Mouse (Mus musculus) heart, embryonic 12.5 days (tissue): ENCODE measurements around the gene Man2a1. TPM values are rescaled to one million over a fixed set of nuclear protein-coding genes. Genes with fewer than 3 reads are reported as not detected.
A peak's percentile ranks its signal among the peaks of the same experiment; 100 is the strongest.

ENCODE experiments used
- ATAC-seq: fragments of 200-750 bp; cut with Nextera tagmentation; 2 replicates; pipeline ENCODE4 v1.8.0; 2017; ENCODE audit warnings: moderate TSS enrichment, moderate library complexity; ENCODE audit not compliant: insufficient number of reproducible peaks, low FRiP score
- H3K27ac ChIP-seq: fragments of 300-500 bp; sonication (generic); 2 replicates; pipeline ENCODE4 v1.5.1; 2016; ENCODE audit warnings: mild to moderate bottlenecking, moderate library complexity; ENCODE audit not compliant: poor library complexity, severe bottlenecking
- H3K27me3 ChIP-seq: fragments of 300-500 bp; sonication (generic); replicated peaks from 2 replicates; pipeline ENCODE4 v1.6.1; 2016; ENCODE audit warnings: mild to moderate bottlenecking, moderate library complexity
- H3K36me3 ChIP-seq: fragments of 300-500 bp; sonication (generic); 2 replicates; pipeline ENCODE4 v1.6.1; 2016; ENCODE audit warnings: mild to moderate bottlenecking, moderate library complexity
- H3K4me1 ChIP-seq: fragments of 300-500 bp; sonication (generic); replicated peaks from 2 replicates; pipeline ENCODE4 v1.6.1; 2016; ENCODE audit warnings: mild to moderate bottlenecking
- H3K4me2 ChIP-seq: fragments of 300-500 bp; sonication (generic); 2 replicates; pipeline ENCODE4 v1.6.1; 2016; ENCODE audit warnings: mild to moderate bottlenecking, moderate library complexity
- H3K4me3 ChIP-seq: fragments of 300-500 bp; sonication (generic); 2 replicates; pipeline ENCODE4 v1.5.1; 2016; ENCODE audit warnings: mild to moderate bottlenecking
- H3K9ac ChIP-seq: fragments of 300-500 bp; sonication (generic); 2 replicates; pipeline ENCODE4 v1.6.1; 2016; ENCODE audit warnings: mild to moderate bottlenecking, moderate library complexity
- H3K9me3 ChIP-seq: fragments of 300-500 bp; sonication (generic); replicated peaks from 2 replicates; pipeline ENCODE4 v1.6.1; 2016; ENCODE audit warnings: mild to moderate bottlenecking, moderate library complexity
- WGBS: fragments of 180-500 bp; shearing (Covaris S2); methylation state at CpG from one replicate; pipeline ENCODE4 v1.1.7; 2016; 5-methylcytosine and 5-hydroxymethylcytosine counted together
- polyA plus RNA-seq: library from polyadenylated mRNA; unstranded; fragments of >200 nt; fragmentation: Nextera tagmentation; extraction: Ambion mirVana; gene quantifications from 2 replicates; pipeline ENCODE4 v1.2.1, GENCODE M21; 2016

Man2a1 gene
- polyA plus RNA-seq, 1 experiment from 2014 or later: 5.3 TPM

GRCm38 (mm10) chr17:64629486-64629885 is 28.9 kb downstream of the Man2a1 start:
- no peak overlapping the region for H3K27ac ChIP-seq
- H3K9me3 ChIP-seq: no peaks in the 10 kb centered on the region
- ATAC-seq: no peak
- no peak overlapping the region for H3K4me2 ChIP-seq
- 86% methylated on average over 5 of the region's 5 CpGs for WGBS
- H3K4me1 ChIP-seq: no peaks in the 10 kb centered on the region
- H3K4me3 ChIP-seq: no peak overlapping the region
- H3K9ac ChIP-seq: no peak overlapping the region
- H3K27me3 ChIP-seq: peaks cover 6% of the 10 kb centered on the region; the same call in 1 of the 2 replicates
- peaks cover 28% of the 10 kb centered on the region for H3K36me3 ChIP-seq

GRCm38 (mm10) chr17:64630506-64630905 is 30.0 kb downstream of the Man2a1 start:
- no peaks in the 10 kb centered on the region for H3K9me3 ChIP-seq
- WGBS: 77% methylated on average over 12 of the region's 12 CpGs
- ATAC-seq: no peak
- H3K4me1 ChIP-seq: no peaks in the 10 kb centered on the region
- no peak overlapping the region for H3K9ac ChIP-seq
- H3K4me3 ChIP-seq: no peak overlapping the region
- H3K27me3 ChIP-seq: peaks cover 9% of the 10 kb centered on the region
- peaks cover 24% of the 10 kb centered on the region for H3K36me3 ChIP-seq
- H3K27ac ChIP-seq: no peak overlapping the region
- no peak overlapping the region for H3K4me2 ChIP-seq

DNA sequence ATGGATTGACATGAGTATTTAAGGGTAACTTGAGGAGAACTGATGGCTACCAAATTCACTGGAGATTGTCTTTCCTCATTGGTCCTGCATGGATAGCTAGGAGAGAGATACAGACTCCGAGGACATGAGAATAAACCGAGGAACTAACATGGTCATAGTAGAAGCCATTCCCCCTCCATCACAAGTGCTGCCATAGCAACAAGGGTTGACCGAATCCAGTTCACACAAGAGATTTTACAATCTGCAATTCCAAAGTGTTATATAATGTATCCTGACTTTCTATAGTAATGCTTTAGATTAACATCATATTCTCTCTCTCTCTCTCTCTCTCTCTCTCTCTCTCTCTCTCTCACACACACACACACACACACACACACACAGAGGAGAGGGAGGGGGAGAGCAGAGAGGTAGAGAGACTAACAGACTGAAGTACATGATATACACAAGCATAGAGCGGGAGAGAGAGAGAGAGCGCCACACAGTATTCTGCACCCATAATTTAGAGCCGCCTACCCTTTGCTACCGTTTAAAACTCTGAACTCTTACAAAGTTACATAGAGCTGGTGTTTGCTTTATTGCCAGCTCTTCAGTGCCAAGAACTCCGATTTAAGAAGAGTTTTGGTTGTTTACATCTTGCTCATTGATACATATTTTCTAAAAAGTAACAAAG is 37.5 kb downstream of the Man2a1 start:
- no peak for ATAC-seq
- Histone ChIP-seq H3K27ac (no peak overlapping the region), H3K4me2 (no peak overlapping the region), H3K9me3 (no peaks in the 10 kb centered on the region), H3K9ac (no peak overlapping the region), H3K4me3 (no peak overlapping the region), H3K36me3 (peaks cover 7% of the 10 kb centered on the region; the same call in 1 of the 2 replicates), H3K27me3 (peaks cover 44% of the 10 kb centered on the region), H3K4me1 (0 out of 2 replicates have a peak, but pooled peaks cover 7% of the 10 kb centered on the region)
- WGBS: 81% methylated on average over 8 of the region's 8 CpGs

GRCm38 (mm10) chr17:64641376-64641775 is 40.8 kb downstream of the Man2a1 start:
- peaks cover 58% of the 10 kb centered on the region for H3K27me3 ChIP-seq
- no peak for ATAC-seq
- no peak overlapping the region for H3K9ac ChIP-seq
- peaks cover 7% of the 10 kb centered on the region; the same call in 1 of the 2 replicates for H3K36me3 ChIP-seq
- 70% methylated on average over 3 of the region's 3 CpGs for WGBS
- H3K4me2 ChIP-seq: no peak overlapping the region
- no peaks in the 10 kb centered on the region for H3K9me3 ChIP-seq
- H3K4me3 ChIP-seq: no peak overlapping the region
- no peak overlapping the region for H3K27ac ChIP-seq
- peaks cover 14% of the 10 kb centered on the region for H3K4me1 ChIP-seq

DNA sequence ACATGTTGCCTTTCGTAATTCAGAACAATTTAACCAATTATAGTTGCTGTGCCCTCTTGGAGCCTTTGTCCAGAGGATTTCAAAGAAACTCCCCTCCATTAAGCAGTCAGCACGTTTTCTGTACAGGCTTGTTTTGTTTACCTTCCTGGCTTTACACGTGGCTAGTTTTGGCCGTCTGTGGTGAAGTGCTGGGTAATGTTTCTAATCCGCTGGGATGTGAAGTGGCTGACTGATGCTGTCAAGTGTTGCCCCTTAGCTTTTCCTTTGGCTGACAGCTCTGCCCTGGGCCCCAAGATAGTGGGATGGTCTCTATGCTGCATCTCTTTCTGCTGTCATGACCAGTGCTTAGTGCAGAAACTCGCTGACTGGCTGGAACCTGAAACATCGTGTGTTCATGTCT is 43.1 kb downstream of the Man2a1 start:
- Histone ChIP-seq H3K9ac (no peak overlapping the region), H3K4me2 (peak overlapping the region; percentile 5; the same call in 1 of the 2 replicates), H3K4me3 (no peak overlapping the region), H3K27me3 (peaks cover 65% of the 10 kb centered on the region), H3K9me3 (no peaks in the 10 kb centered on the region), H3K27ac (no peak overlapping the region), H3K36me3 (peaks cover 7% of the 10 kb centered on the region; the same call in 1 of the 2 replicates), H3K4me1 (peaks cover 17% of the 10 kb centered on the region)
- WGBS: 26% methylated on average over 7 of the region's 7 CpGs
- ATAC-seq: no peak

DNA sequence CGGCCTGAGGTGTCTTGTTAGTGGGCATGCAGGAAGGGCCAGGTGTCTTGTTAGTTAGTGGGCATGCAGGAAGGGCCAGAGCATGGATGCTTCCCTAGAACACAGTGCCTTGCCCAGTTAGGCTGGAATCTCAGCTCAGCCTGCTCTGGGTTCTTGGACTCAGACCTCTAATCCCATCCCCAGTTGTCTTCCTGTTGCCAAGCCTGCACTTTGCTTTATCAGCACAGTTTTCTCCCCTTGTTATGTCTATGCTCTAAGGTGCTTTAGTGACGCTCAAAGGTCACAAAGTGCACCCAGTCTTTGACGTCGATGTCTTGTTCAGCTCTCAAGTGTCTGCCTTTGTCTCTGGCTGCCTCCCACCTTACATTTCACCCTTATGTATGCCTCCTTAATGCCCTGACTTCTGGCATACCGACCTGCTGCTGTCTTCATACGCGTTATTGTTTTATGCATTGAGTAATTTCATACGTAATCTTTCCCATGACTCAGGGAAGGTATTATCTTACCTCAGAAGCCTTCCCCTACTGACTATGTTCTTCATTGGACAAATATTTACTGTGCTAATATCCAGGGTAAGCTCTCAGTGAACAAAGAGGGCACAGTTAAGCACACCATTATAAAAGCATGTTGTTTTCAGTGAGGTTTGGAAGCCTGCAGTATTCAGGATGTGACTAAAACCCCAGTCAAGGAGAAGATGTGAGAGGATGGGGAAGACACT is 44.5 kb downstream of the Man2a1 start:
- Histone ChIP-seq H3K9ac (no peak overlapping the region), H3K4me3 (no peak overlapping the region), H3K9me3 (no peaks in the 10 kb centered on the region), H3K27ac (no peak overlapping the region), H3K27me3 (peaks cover 66% of the 10 kb centered on the region), H3K36me3 (no peaks in the 10 kb centered on the region), H3K4me2 (no peak overlapping the region), H3K4me1 (peaks cover 17% of the 10 kb centered on the region)
- WGBS: 70% methylated on average over 8 of the region's 8 CpGs
- ATAC-seq: no peak

- Histone ChIP-seq H3K27ac (no peak overlapping the region), H3K4me2 (no peak overlapping the region), H3K27me3 (peaks cover 61% of the 10 kb centered on the region), H3K9ac (no peak overlapping the region), H3K4me1 (peaks cover 10% of the 10 kb centered on the region), H3K4me3 (no peak overlapping the region), H3K9me3 (peaks cover 3% of the 10 kb centered on the region; the same call in 1 of the 2 replicates), H3K36me3 (peaks cover 9% of the 10 kb centered on the region)
- WGBS: 54% methylated on average over 9 of the region's 9 CpGs
- no peak for ATAC-seq
These were observed 46.9 kb downstream of the Man2a1 start for GRCm38 (mm10) chr17:64647396-64647795.

GRCm38 (mm10) chr17:64650702-64651101 is 50.2 kb downstream of the Man2a1 start:
- WGBS: 89% methylated on average over 9 of the region's 9 CpGs
- no peak overlapping the region for H3K27ac ChIP-seq
- no peak overlapping the region for H3K9ac ChIP-seq
- no peak overlapping the region for H3K4me3 ChIP-seq
- H3K4me2 ChIP-seq: no peak overlapping the region
- H3K27me3 ChIP-seq: peaks cover 72% of the 10 kb centered on the region
- 0 out of 2 replicates have a peak, but pooled peaks cover 3% of the 10 kb centered on the region for H3K4me1 ChIP-seq
- no peak for ATAC-seq
- peaks cover 10% of the 10 kb centered on the region; the same call in 1 of the 2 replicates for H3K9me3 ChIP-seq
- peaks cover 21% of the 10 kb centered on the region for H3K36me3 ChIP-seq

DNA sequence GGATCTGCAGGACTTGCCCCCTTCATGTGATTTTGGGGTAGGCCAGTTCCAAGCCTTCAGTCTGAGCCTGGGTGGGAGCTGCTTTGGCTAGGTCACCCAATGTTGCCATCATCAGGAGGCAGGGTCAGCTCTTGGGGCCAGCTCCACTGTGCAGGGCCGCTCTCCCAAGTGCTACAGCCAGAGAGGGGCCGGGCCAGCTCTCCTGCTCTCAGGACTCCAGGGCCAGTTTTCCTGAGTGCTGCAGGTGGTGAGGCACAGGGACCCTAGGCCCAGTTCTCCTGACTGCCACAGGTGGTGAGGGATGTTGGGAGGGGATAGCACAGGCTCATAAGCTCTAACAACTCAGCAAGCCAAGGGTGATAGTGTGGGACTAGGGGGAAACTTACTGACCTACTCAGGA is 53.1 kb downstream of the Man2a1 start:
- Histone ChIP-seq H3K9ac (no peak overlapping the region), H3K4me3 (no peak overlapping the region), H3K27me3 (peaks cover 57% of the 10 kb centered on the region), H3K27ac (no peak overlapping the region), H3K4me1 (no peaks in the 10 kb centered on the region), H3K9me3 (peaks cover 10% of the 10 kb centered on the region; the same call in 1 of the 2 replicates), H3K36me3 (peaks cover 24% of the 10 kb centered on the region), H3K4me2 (no peak overlapping the region)
- no peak for ATAC-seq
- WGBS: 95% methylated on average over 2 of the region's 2 CpGs

DNA sequence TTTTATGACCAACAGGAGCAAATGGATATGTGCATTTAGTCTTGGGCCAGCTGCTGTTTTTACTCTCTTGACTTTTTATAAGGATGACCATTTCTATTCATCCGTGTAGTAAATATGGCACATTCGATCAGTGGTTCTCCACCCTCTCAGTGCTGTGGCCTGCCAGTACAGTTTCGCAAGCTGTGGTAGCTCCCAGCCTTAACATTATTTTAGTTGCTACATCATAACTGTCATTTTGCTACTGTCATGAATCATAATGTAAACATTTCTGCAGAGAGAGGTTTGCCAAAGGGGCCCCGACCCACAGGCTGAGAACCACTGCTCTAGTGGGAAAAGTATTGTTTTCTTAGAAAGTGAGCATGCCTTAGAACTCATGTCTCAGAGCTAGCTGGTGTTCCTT is 59.1 kb downstream of the Man2a1 start:
- peaks cover 17% of the 10 kb centered on the region; the same call in 1 of the 2 replicates for H3K27me3 ChIP-seq
- H3K4me1 ChIP-seq: no peaks in the 10 kb centered on the region
- H3K27ac ChIP-seq: no peak overlapping the region
- ATAC-seq: no peak
- H3K9ac ChIP-seq: no peak overlapping the region
- H3K9me3 ChIP-seq: 0 out of 2 replicates have a peak, but pooled peaks cover 2% of the 10 kb centered on the region
- H3K4me3 ChIP-seq: no peak overlapping the region
- no peak overlapping the region for H3K4me2 ChIP-seq
- peaks cover 20% of the 10 kb centered on the region for H3K36me3 ChIP-seq
- WGBS: 89% methylated on average over 4 of the region's 4 CpGs

DNA sequence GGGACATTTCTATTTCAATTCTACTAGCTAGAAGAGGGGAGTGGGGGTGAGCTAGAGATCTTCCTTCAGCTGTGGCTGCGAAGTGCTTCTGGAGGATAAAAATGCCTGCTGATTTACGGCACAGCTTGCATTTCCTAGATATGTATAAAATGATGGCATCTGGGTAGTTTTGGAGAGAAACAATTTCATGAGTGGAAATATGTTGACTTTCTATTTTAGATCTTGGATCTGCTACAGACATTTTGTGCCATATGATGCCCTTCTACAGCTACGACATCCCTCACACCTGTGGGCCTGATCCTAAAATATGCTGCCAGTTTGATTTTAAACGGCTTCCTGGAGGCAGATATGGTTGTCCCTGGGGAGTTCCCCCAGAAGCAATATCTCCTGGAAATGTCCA is 66.0 kb downstream of the Man2a1 start:
- H3K9ac ChIP-seq: no peak overlapping the region
- ATAC-seq: no peak
- no peaks in the 10 kb centered on the region for H3K4me1 ChIP-seq
- 0 out of 2 replicates have a peak, but pooled peaks cover 6% of the 10 kb centered on the region for H3K27me3 ChIP-seq
- no peak overlapping the region for H3K4me3 ChIP-seq
- H3K9me3 ChIP-seq: 0 out of 2 replicates have a peak, but pooled peaks cover 2% of the 10 kb centered on the region
- no peak overlapping the region for H3K4me2 ChIP-seq
- no peak overlapping the region for H3K27ac ChIP-seq
- 83% methylated on average over 4 of the region's 4 CpGs for WGBS
- H3K36me3 ChIP-seq: peaks cover 33% of the 10 kb centered on the region
